Mouse (Mus musculus) cortical plate, adult 2 months (tissue): ENCODE data around the gene Saysd1. TPM values are rescaled to one million over a fixed set of nuclear protein-coding genes. Genes with fewer than 3 reads are reported as not detected.

Source experiments
- H3K27ac ChIP-seq: fragments of 200-500 bp; 2 replicates; pipeline ENCODE4 v1.5.1; 2012; ENCODE audit warnings: low read length, control low read depth, inconsistent platforms; ENCODE audit not compliant: insufficient read depth
- H3K4me1 ChIP-seq: fragments of 200-500 bp; 2 replicates; pipeline ENCODE4 v1.6.1; 2011; ENCODE audit warnings: low read length; ENCODE audit not compliant: control insufficient read depth, insufficient read depth
- H3K4me3 ChIP-seq: fragments of 200-500 bp; 2 replicates; pipeline ENCODE4 v1.5.1; 2011; ENCODE audit warnings: mild to moderate bottlenecking, low read length, control low read depth; ENCODE audit not compliant: insufficient read depth
- CTCF ChIP-seq: fragments of 200-500 bp; IDR thresholded peaks from 2 replicates; pipeline ENCODE4 v1.5.1; 2011; ENCODE audit warnings: mild to moderate bottlenecking, control low read depth, low read length; ENCODE audit not compliant: insufficient read depth; ENCODE audit errors: extremely low read depth
- POLR2A ChIP-seq: fragments of 200-500 bp; IDR thresholded peaks from 2 replicates; pipeline ENCODE4 v1.6.1; 2011; ENCODE audit warnings: mild to moderate bottlenecking, low read length, control low read depth; ENCODE audit not compliant: insufficient read depth; ENCODE audit errors: extremely low read depth
- polyA plus RNA-seq: library from polyadenylated mRNA; depleted of rRNA; stranded (reverse); fragments of >200 nt; gene quantifications from 2 replicates; pipeline ENCODE4 v1.2.3, GENCODE M21; 2012

Gene Saysd1
- polyA plus RNA-seq, 1 experiment, result 8.3 TPM

DNA sequence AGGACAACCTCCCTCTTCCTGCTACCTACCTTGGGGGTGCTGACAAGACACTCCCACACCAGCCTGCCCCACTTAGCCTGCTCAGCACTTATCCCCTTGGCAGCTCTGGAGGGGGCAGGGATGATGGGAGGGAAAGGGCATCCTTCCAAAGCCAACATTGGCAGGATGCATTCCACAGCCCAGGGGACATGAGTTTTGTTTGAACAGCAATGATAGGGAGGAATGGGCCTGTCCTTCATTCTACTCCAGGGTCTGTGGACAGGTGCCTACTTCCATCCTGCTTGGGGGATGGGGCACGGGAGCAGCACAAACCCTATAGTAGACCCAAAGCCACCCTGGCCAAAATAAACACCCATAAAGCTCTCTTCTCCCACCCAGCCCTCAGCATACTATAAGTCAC, 27.1 kb upstream of the Saysd1 start:
- Histone ChIP-seq H3K27ac (no peak overlapping the region), H3K4me1 (no peaks in the 10 kb centered on the region), H3K4me3 (no peak overlapping the region)
- TF ChIP-seq CTCF (no peak), POLR2A (no peak)

GRCm38 (mm10) chr14:20164438-20164837, 26.1 kb upstream of the Saysd1 start:
- H3K4me3 ChIP-seq, result no peak overlapping the region
- H3K4me1 ChIP-seq, result no peaks in the 10 kb centered on the region
- no peak for TF ChIP-seq POLR2A
- TF ChIP-seq CTCF, result no peak
- H3K27ac ChIP-seq, result no peak overlapping the region

GRCm38 (mm10) chr14:20162686-20163085, 24.4 kb upstream of the Saysd1 start:
- no peaks in the 10 kb centered on the region for H3K4me1 ChIP-seq
- TF ChIP-seq POLR2A (no peak), CTCF (no peak)
- no peak overlapping the region for H3K4me3 ChIP-seq
- no peak overlapping the region for H3K27ac ChIP-seq

DNA sequence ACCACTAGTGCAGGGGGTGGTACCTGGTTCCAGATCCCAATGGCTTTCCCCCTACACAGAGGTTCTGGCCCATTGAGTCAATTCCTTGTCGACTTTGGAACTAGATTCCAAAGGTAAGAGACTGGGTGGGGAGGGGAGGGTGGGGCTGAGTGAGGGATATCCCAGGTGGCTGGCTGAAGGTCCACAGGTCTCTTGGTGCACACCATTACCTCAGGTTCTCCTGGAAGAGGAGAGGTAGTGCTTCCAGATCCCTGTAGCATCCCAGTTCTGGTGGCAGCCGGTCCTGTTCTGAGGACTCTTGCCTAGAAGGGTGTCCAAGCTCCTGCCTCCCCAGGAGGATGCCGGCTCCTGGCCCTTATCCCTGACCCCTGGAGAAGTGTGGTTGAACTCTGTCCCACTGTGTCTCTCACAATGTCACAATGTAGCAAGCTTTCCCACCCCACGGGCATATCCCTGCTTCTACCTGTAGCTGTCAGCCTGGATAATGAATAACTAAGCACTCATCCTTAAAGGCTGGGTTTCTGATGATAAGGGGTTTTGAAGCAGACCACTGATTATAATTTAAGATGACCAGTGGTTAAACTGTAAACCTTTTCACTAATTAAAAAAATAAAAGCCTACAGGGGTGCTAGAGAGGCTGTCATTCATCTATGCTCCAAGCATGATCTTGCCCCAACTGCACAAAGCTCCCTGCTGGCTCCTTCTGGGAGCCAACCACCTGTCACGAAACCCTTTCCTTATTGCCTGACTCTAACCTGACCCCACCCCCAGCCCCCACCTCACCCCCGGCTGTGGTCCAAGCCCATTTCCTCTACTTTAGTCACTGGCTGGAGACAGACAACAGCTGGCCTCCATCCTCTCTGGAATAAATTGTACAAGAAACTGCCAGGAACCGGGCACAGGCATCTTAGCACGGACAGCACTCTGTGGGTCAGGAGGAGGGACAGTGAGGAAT, 20.7 kb upstream of the Saysd1 start:
- Histone ChIP-seq H3K4me3 (no peak overlapping the region), H3K27ac (no peak overlapping the region)
- no peak for TF ChIP-seq POLR2A
- TF ChIP-seq CTCF, result no peak

GRCm38 (mm10) chr14:20157595-20157994, 19.3 kb upstream of the Saysd1 start:
- no peak overlapping the region for H3K4me3 ChIP-seq

More for the DNA sequence above, 20.7 kb upstream of the Saysd1 start:
- no peaks in the 10 kb centered on the region for H3K4me1 ChIP-seq

DNA sequence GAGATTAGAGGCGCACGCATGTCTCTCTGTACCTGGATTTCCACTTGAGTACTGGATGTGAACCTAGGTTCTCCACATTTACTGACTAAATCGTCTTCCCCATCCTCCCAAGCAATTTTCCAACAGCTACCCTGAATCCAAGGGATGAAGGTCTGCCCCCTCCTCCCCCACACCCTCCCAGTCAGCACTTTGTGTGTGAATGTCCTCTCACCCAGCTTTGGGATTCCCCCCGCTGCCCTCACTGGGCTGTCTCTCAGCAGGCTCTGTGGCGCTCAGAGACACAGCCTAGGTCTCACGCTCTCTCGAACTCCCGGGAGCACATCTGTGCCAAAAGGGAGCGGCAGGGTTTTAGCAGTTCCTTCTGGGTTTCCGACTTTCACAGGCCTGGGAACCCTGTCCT, 17.4 kb upstream of the Saysd1 start:
- no peak overlapping the region for H3K4me3 ChIP-seq
- no peak overlapping the region for H3K27ac ChIP-seq
- H3K4me1 ChIP-seq, result no peaks in the 10 kb centered on the region
- TF ChIP-seq POLR2A, result no peak
- TF ChIP-seq CTCF, result no peak

More at GRCm38 (mm10) chr14:20157595-20157994, 19.3 kb upstream of the Saysd1 start:
- no peak for TF ChIP-seq POLR2A
- TF ChIP-seq CTCF, result no peak
- Histone ChIP-seq H3K27ac (no peak overlapping the region), H3K4me1 (no peaks in the 10 kb centered on the region)

DNA sequence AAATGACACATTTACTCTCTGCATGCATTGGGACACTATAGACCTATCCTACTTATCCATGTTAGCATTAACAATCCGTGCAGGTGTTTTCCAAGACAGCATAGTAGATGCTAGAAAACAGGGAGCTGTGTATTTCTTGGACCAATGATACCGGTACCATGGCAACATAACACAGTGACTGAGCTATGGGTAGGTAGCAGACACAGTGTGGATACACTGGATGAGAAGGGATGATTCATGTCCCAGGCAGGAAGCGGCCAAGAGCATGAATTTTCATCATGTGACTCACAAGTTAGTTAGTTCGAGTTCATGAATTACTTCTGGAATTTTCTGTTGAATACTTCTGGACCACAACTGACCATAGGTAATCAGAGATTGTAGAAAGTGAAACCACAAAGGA, 16.6 kb upstream of the Saysd1 start:
- Histone ChIP-seq H3K4me1 (no peaks in the 10 kb centered on the region), H3K27ac (no peak overlapping the region), H3K4me3 (no peak overlapping the region)
- TF ChIP-seq POLR2A, result no peak
- no peak for TF ChIP-seq CTCF

DNA sequence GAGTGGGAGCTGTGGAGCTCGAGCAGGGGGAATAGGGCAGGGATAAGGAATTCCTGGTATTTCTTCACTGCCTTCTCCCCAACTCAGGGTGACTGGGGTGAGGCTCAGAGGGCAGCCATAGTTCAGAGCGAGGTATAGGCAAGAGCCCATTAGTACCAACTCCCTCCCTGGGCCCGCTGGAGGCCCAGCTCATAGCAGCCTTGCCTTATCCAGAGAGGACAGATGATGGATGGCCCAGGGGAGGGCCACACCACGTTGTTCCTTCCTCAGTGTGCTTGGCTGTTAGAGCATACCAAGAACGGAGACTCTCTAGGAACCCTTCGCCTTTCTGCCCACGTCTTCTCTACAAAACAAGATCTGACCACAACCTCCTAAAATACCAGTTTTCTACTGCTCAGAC, 15.9 kb upstream of the Saysd1 start:
- Histone ChIP-seq H3K4me3 (no peak overlapping the region), H3K27ac (no peak overlapping the region), H3K4me1 (no peaks in the 10 kb centered on the region)
- TF ChIP-seq POLR2A, result no peak
- TF ChIP-seq CTCF, result no peak

DNA sequence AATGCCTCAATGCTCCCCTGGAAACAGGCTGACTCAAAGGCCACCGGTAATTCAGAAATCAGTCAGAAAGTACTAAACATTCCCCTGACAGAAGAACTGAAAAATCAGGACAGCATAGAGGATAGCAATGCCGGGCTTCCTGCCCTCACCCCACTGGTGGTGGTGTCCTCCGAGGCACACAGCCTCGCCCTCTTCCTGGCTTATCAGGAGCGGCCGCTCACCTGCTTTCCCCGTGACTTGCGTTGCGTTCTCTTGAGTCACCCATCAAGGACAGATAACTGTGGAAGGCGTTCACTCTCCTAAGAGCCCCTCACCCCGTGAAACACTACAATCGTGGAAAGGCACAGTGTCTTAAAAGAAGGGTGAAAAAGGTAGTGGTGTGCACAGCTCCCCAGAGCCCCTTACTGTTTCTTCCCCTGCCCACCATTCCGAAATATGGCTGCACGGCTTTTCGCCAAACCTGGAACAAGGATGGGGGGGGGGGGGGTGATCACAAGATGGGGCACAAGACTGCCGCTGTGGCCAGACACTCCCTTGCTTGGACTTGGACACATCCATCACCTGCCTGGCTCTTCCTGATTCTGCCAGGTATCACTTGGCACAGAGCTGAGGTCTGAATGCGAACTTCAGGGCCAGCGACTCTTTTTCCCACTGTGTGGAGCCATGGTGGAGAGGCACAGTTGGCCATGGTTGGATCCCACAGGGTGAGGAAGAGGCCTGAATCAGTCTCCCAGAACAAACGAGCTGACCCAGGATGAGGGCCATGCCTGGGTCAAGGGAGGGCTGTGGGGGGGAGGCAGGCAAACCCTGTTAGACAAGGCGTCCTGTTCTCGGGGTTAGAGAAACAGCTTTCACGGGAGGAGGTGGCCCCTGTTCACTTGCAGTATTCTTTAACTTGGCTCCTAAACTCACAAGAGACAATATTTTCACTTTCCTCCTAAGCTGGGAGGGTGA, 11.1 kb upstream of the Saysd1 start:
- H3K4me3 ChIP-seq, result no peak overlapping the region
- H3K4me1 ChIP-seq, result no peaks in the 10 kb centered on the region
- H3K27ac ChIP-seq, result no peak overlapping the region
- TF ChIP-seq CTCF (no peak), POLR2A (no peak)

DNA sequence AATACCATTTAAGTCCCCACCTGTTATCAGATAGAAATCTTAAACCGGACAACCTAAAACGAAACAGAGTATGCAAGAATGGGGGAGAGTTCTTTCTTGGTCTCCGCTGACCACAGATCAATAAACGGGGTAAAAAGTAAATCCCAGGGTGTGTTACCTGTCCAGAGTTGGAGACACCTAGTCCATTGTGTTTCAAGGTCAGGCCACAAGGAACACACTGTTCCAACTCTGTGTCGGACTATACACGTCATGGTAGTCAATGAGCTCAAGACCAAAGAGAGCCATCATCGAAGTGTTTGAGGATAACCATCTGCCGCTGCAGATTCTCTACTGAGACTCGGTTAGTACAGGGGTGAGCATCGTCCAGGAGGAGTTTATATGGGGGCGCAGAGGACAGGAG, 10.2 kb upstream of the Saysd1 start:
- no peak for TF ChIP-seq CTCF
- TF ChIP-seq POLR2A, result no peak
- Histone ChIP-seq H3K4me1 (no peaks in the 10 kb centered on the region), H3K27ac (no peak overlapping the region), H3K4me3 (no peak overlapping the region)
